Mouse (Mus musculus) CD4-positive helper T cell, adult 2 months (primary cell): ENCODE data around the gene Apoc3.
A peak's percentile ranks its signal among the peaks of the same experiment; 100 is the strongest.

Source experiments
- DNase-seq: peaks from one replicate; pipeline ENCODE4 v3.0.0-alpha.2; 2012; ENCODE audit warnings: low read depth, missing footprints, low spot score

The Apoc3 gene

DNA sequence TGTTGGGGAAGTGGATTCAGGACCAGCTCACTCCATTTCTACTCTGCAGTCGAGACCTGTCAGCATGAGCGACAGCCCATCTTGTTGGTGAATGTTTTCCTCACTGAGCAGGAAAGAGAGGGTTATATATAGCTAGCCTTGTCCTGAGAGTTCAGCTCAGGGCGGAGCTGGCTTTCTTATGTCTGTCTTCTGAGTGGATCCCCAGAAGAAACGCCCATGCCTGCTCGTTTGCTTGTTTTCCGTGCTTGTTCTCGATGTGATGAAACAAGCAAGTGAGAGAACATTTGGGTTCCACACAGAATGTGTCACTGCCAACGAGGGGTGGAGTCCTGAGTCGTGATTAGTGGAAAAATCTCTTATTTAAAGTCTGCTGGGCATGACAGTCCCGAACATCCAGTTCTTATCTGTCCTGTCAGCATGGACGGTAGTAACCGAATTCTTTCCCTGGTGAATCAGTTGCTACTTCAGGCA, 38.7 kb downstream of the Apoc3 start:
- DNase-seq, result no peak

DNA sequence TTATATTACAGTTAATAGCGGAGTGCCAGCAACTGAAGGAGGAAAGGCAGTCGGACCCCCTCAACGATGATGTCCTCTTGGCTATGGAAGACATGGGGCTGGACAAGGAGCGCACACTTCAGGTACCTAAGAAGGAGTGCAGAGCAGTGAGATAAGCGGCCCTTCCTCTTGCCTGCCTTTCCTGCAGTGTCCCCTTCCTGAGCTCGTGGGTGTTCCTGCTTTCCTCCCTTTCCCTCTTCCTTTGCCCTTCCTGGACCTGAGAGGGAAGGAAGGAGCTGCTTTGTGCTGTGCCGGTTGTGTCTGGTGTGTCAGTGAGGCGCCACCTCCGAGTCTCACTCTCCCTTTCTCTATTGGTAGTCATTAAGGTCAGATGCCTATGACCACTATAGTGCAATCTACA, 40.6 kb downstream of the Apoc3 start:
- no peak for DNase-seq

DNA sequence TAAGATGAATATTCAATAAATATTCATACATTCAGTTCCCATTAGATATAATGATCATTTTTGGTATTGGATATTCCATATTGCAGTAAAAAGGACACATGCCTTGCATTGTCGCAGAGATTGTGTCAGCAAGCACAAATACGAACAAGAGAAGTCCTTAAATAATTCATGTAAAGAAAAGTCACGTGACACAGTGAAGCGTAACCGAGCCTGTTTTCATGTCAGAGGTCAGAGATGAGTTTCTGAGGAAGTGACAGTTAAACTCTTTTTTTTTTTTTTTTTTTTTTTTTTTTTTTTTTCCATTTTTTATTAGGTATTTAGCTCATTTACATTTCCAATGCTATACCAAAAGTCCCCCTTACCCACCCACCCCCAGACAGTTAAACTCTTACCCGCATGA, 42.8 kb downstream of the Apoc3 start:
- DNase-seq, result no peak

DNA sequence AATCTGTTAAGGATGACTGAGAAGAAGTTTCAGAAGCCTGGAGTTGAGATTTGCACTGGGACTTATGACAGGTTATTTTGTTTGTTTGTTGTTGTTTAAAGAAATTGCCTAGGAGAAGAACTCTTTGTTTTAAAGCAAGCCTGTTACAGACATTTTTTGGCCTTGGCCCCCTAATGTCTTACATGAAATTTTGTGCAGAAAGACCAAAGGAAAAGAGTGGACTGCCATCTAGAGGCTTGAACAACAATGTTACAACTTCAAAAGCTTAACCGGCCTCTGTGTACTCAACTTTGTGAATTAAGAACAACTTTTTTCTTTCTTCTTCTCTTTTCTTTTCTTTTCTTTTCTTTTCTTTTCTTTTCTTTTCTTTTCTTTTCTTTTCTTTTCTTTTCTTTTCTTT, 43.8 kb downstream of the Apoc3 start:
- peak; percentile 75 for DNase-seq

DNA sequence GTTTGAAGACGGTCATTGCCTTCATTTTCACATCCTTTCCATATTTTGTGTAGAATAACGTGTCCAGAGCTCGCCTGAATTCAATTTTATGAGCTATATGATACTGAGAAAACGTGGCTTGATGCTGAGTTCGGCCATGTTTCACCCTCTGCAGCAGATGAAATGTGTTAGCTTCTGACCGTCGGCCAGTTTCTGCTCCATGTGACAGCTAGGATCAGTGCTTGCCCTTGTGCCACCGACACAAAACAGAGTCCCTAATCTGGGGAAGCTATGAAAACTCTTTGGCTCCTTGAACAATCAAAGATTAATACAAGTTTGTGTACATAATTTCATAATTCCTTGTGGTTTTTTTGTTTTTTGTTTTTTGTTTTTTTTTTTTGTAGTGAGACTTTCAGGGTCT, 44.2 kb downstream of the Apoc3 start:
- DNase-seq, result no peak

DNA sequence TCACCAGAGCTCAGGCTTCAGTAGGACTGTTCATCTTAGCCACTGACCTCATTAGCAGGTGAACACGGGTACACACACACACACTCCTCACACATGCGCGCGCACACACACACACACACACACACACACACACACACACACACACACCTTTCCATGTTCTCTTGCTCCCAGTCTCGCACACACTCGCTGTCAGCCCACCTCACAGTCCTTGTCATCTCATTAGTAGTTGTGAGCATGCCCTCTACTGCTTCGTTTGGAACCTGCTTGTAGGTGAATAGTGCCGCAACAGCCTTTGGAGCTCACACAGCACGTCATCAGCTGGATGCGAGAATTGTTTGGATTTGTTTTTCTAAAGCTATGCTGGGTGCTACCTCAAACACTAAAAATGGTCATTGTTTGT, 46.1 kb downstream of the Apoc3 start:
- DNase-seq, result no peak

DNA sequence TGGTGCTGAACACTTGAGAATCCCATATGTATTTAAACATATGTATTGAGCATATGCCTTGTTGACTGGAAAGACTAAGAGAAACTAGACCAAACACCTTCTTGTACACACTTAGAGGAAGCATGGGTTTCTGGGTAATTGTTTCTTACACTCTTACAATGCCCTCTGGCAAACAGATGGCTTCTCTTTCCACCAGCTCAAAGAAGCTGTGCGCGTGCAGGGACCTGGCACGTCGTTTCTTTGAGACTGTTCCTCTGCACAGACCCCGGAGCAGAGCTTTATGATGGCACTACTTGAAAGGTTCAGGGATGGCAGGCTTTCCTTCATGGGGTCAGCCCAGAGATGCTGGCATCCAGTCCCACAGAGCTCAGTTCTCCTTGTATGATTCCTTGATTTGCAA, 46.5 kb downstream of the Apoc3 start:
- no peak for DNase-seq

DNA sequence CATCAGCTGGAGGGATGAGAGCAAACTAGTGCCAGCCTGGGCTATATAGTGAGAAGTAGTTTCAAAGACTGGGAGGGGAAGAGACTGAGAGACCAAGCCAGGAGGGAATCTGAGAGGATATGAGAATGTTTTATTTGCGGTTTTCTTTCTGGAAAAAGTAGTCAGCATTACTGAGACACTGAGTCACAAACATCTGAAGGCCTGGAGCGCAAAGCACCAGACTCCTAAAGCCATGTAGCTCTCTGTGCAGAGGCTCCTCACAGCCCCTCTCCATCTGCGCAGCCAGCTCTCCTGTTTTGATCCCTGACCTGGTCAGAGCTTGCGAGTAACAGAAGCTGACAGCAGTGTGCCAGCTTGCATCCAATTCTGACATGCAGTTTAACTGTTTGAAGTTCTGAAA, 47.1 kb downstream of the Apoc3 start:
- DNase-seq, result no peak

DNA sequence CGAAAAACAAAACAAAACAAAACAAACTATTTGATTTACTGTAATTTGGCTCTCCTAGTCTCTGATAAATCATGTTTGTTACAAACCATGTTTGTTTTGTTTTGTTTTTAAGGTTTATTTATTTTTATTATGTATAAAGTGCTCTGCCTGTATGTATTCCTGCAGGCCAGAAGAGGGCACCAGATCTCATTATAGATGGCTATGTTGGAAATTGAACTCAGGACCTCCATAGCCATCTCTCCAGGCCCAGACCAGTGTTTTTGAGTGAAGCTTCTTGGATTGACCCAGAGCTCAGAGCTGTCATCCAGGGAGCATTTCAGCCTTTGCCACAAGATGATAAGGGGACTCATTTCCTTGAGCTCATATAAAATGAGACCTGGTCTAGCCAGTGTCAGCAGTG, 49.0 kb downstream of the Apoc3 start:
- DNase-seq, result peak; percentile 25

DNA sequence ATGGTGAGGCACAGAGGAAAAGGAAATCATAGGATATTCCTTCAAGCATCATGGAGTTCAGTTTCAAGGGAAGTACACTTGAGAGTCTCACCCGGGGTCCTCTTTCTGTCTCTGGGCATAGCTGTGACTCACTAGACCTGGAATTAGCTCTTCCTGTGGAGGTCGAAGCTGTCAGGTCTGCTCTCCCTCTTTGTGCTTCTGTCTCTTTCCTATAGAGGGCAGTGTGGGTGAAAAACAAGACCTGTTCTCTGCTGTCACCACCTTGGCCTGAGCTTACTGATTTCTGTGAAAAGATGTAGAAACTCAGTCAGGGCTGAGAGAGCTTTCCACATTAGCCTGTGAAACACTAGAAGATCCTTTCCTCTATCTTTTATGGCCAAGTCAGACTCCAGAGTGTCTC, 50.2 kb downstream of the Apoc3 start:
- peak; percentile 70 for DNase-seq

DNA sequence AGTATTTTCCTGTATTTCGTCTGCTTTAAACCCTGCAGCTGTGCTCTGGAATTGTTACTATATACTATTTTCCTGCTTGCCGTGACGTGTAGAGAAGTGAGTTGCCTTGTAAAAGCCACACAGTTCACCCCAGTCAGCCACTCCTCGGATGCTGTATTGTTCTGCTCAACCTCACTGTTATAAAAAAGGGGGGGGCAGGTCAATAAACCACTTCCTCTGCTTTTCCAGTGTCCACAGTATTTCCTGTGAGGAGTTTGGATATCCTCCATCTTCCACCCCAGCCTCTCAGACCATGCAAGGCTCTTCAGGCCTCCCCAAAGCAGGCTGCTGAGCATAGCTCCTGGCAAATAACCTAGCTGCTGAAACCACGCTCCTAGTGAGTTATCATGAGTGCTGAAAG, 50.9 kb downstream of the Apoc3 start:
- DNase-seq, result no peak
